Mouse (Mus musculus): ENCODE results near the gene Dcaf12. TPM values are rescaled to one million over a fixed set of nuclear protein-coding genes. Genes with fewer than 3 reads are reported as not detected.

Dcaf12 gene
- 42.1 and 51.3 TPM in 2 replicates for polyA plus RNA-seq (2012)

- no peak for TF ChIP-seq GATA1 (IDR thresholded peaks at IDR 0.05; ENCODE audit: low read length)
Observed at GRCm38 (mm10) chr4:41314141-41315129, at the start of gene Dcaf12. Gene Dcaf12 (minus strand): TSS chr4:41314889.

GRCm38 (mm10) chr4:41361059-41361458 is 46.4 kb upstream of the Dcaf12 start:
- TF ChIP-seq GATA1 (IDR thresholded peaks at IDR 0.05; ENCODE audit: low read length), result no peak

DNA sequence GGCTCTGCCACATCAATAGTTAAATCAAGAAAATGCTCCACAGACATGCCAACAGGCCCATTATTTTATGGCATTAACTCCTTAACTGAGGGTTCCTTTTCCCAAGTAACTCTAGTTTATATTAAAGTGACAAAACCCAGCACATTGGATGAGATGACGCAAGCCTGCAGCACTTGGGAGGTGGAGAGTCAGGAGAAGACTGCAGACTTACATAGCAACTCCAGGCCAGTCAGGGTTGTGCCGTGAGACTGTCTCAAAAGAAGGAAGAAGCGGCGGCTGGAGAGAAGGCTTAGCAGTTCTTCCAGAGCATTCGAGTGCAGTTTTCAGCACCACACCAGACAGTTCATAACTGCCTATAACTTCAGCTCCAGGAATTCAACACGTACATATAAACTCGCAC is 44.7 kb upstream of the Dcaf12 start:
- no peak for TF ChIP-seq GATA1 (IDR thresholded peaks at IDR 0.05; ENCODE audit: low read length)

- TF ChIP-seq GATA1 (IDR thresholded peaks at IDR 0.05; ENCODE audit: low read length), result no peak
Observed at GRCm38 (mm10) chr4:41358669-41359068, 44.0 kb upstream of the Dcaf12 start.

GRCm38 (mm10) chr4:41357154-41357553 is 42.5 kb upstream of the Dcaf12 start:
- no peak for TF ChIP-seq GATA1 (IDR thresholded peaks at IDR 0.05; ENCODE audit: low read length)

- TF ChIP-seq GATA1 (IDR thresholded peaks at IDR 0.05; ENCODE audit: low read length), result no peak
Observed at GRCm38 (mm10) chr4:41353265-41353664, 38.6 kb upstream of the Dcaf12 start.

DNA sequence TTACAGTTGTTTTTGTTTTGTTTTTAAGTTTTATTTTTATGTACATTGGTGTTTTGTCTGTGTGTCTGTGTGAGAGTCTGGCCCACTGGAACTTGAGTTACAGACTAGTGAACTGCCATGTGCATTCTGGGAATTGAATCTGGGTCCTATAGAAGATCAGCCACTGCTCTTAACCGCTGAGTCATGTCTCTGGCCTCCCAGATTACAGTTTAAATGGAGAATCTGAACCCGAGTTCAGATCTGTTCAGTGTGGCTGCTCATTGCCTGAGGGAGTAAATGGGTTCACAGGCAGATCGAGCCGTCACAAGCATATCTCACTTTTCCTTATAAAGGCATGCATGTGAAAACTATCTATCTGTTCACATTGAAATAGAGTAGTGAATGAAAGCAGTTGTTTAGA is 38.1 kb upstream of the Dcaf12 start:
- TF ChIP-seq GATA1 (IDR thresholded peaks at IDR 0.05; ENCODE audit: low read length), result no peak

- no peak for TF ChIP-seq GATA1 (IDR thresholded peaks at IDR 0.05; ENCODE audit: low read length)
Observed at GRCm38 (mm10) chr4:41349199-41349591, 34.5 kb upstream of the Dcaf12 start.

DNA sequence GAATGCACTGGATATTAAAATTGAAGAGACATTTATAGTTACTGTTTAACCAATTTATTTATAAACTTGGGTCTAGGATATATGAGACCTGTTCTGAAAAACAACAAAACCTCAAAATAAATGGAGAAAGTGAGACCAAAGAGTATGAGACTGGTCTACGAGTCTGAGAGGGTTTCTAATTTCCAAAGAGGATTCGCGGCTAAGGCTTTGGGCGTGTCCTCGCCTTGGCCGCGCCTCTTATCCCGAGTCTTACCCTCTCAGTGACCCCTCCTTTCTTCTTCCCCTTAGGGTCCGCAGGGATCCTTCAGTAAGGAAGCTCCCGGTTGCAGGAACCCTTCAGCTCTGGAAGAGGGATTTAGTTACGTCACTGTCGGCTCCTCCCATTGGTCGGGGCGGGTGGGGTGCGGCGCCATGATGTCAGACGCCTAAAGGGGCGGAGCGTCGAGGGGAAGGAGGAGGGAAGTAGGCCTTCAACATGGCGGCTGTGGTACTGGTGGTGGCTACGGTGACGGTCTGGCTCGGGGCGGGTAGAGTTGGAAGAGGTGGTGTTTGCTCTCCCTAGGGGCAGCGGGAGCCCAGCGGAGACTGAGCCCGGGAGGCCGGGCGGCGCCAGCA is 34.0 kb upstream of the Dcaf12 start, which contains the start of gene Ubap1:
Ubap1 (plus strand) TSS at position 413 of the 615 bp plus-strand sequence.
- TF ChIP-seq GATA1 (IDR thresholded peaks at IDR 0.05; ENCODE audit: low read length), result no peak

DNA sequence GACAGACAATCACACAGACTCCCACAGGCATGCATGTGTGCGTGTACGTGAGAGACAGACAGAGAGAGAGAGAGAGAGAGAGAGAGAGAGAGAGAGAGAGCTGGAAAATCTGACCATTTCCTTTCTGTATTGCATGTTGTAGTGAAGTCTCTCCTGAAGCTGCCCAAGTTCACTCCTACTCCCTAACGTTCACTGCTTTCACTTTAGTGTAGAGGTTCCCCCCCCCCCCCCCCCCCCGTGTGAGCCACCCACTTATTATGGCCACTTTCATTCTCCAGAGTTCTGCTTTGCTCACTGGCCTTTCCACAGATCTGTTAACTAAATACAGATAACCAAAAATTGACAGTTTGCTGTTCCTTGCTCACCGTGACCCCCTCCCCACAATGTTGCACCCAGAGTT is 33.1 kb upstream of the Dcaf12 start:
- TF ChIP-seq GATA1 (IDR thresholded peaks at IDR 0.05; ENCODE audit: low read length), result no peak

DNA sequence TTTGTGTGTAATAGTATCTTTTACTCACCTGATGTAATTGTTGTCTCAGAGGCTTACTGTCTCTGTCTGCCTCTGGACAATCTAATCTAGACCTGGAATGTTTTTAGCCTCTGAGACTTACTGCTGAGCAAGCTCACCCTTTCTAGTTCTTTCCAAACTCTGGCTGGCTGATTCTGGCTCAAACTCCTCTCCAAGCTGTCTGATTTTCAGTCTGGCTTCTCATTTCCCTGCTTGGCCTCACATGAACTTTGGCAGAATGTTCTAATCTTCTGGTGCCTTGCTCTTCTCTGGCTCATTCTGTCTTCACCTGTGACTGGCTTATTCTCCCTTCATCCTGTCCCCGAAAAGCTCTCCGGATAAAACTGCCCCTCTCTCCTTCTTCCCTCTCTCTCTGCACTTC is 31.3 kb upstream of the Dcaf12 start:
- no peak for TF ChIP-seq GATA1 (IDR thresholded peaks at IDR 0.05; ENCODE audit: low read length)

DNA sequence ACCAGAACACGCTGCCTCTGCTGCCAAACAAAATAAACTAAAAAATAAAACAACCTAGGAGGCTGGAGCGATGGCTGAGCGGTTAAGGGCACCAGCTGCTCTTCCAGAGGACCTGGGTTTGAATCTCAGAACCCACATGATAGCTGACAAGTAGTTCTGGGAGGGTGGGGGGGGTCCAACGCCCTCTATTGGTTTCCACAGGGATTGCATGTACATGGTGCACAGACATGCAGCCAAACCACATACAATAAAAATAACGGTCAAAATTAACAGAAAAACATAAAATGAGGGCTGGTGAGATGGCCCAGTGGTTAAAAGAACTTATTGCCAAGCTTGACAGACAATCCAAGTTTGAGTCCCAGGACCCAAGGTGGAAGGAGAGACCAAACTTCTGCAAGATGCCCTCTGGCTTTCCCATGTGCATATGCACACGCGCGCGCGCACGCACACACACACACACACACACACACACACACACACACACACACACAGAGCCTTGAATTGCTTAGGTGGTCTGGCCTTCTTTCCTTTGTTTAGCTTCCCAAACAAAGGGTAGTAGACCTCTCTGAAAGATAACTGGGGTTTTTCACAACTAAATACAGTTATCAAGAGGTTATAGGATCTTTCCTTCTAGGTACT is 26.3 kb upstream of the Dcaf12 start:
- TF ChIP-seq GATA1 (IDR thresholded peaks at IDR 0.05; ENCODE audit: low read length), result no peak

DNA sequence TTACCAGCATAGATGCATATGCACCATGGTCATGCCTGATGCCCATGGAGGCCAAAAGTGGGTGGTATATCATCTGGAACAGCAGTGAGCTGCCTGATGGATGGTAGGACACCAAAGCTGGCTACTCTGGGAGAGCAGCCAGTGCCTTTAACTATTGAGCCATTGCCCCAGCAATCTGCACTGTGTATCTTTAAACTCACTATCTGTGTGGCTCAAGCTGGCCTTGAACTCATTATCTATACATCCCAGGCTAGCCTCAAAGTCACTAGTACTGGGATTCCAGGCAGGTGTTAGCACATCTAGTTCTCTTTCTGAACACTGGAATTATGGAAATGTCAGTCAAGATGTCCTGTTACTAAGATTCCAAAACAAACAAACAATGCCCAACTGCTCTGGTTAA is 21.9 kb upstream of the Dcaf12 start:
- TF ChIP-seq GATA1 (IDR thresholded peaks at IDR 0.05; ENCODE audit: low read length), result no peak

GRCm38 (mm10) chr4:41331698-41332421 is 17.2 kb upstream of the Dcaf12 start:
- TF ChIP-seq GATA1 (IDR thresholded peaks at IDR 0.05; ENCODE audit: low read length), result no peak

DNA sequence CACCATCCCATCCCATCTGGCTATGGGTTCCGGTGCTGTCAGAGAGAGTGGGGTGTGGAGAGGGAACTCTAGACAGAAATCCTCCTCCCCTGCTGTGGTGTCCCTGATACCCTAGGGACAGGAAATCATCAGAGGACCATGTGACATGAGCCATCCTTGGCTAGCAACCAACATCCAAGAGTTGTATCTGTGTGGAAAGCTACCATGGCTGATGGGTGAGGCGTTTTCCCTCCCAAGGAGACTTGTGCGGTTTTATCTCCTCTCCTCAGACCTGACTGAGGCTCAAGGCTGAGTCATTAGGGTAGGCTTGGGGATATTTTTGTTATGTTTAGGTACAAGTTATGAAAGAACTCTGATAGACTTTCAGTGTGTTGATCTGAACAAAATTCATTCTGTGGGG is 16.4 kb upstream of the Dcaf12 start:
- TF ChIP-seq GATA1 (IDR thresholded peaks at IDR 0.05; ENCODE audit: low read length), result no peak

All from G1E-ER4 (cell line).